Mouse (Mus musculus): ENCODE results near the gene Fxyd4. TPM values are rescaled to one million over a fixed set of nuclear protein-coding genes. Genes with fewer than 3 reads are reported as not detected.

Gene Fxyd4
- not detected for total RNA-seq (2023)

DNA sequence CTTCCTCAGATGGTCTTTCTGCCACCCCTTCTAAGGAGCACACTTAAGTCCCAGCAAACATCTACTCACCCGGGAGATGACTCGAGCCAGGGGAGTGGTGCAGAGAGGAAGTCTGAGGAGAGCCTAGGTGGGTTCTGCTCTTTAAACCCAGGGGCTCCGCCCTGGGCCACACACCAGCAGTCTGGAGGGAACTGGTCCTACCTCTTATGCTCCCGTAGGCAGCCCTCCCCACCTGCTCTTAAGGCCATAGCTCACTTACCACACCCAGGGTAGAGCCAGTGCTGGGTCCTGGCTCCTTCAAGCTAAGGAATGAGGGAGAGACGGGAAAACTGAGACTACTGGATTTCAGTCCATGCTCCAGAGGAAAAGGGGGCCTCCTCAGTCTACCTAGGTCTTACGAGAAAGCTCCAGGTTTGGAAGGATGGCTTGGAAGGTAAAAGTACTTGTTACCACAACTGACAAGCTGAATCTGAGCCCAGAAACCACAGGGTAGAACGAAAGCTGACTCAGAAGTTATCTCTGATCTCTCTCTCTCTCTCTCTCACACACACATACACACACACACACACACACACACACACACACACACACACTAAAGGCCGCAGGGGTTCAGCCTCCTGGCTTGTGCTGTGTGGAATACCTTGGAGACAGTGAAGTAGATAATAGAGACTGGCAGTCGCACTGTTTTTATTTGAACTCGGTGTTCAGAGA lies at the start of gene Fxyd4:
TSS of gene Fxyd4 (minus strand) at position 471 of the 711 bp plus-strand sequence.

DNA sequence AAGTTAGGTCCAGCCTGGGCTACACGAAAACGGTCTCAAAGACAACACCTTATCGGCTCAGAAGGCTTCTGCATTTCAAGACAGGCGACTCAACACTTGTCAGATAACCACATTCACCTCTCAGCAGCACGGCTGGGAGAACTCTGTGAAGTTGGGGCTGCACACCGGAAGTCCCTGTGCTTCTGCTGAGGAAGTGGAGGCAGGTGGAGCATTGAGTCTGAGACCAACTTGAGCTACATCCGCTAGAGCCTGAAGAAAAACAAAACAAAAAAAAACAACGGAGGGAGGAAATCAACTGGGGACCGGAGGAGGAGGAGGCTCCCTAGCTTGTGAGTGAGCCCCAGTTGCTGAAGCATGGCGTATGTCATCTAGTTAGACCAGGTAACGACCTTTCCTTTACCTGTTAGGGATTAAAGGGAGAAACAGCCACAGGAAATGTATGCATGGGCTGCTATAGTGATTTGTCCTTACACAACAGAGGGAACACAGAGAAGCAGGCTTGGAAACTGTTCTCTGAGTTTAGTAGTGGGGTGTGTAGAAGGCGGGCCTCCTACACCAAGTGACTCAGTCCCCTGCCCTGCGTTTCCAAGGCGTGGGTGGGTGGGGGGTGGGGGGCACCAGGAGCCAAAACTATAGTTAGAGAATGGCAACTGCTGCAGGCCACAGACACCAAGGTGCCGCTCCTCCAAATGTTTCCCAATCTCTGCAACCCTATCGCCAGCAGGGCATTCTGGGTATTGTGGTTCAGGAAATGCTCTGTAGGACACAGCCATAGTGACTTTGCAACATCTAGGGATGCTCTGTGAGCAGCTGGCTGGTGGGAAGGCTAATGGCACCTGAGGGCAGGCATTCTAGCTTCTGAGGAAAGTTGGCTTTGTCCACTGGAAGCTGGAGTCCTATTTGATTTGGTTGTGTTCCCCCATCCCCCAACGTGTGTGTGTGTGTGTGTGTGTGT lies 37.1 kb downstream of the Fxyd4 start, which contains the start of gene Hnrnpf:
TSS of gene Hnrnpf (plus strand) at position 199 of the 955 bp plus-strand sequence.

Other genes starting within 250 kb of the Fxyd4 start
- 1 to 10 TPM; 5.0 to 9.4 TPM for gene Zfp637, start 96.5 kb downstream of the Fxyd4 start, total RNA-seq (2023)
- under 1 TPM; 0.27 to 0.55 TPM for gene Zfp239, start 75.6 kb downstream of the Fxyd4 start, total RNA-seq (2023)
- gene Hnrnpf, start 37.4 kb downstream of the Fxyd4 start, total RNA-seq (2023) = 100 to 1,000 TPM; 515 to 584 TPM
- gene Rasgef1a, start 73.7 kb upstream of the Fxyd4 start, total RNA-seq (2023) = 1 to 10 TPM in 1 of 2 experiments, under 1 TPM in 1; 0.60 to 1.1 TPM
- gene Csgalnact2, start 201.4 kb upstream of the Fxyd4 start, total RNA-seq (2023) = 10 to 100 TPM; 83.7 to 94.5 TPM

Measured in neutrophil, adult 59 days (primary cell).